Mouse (Mus musculus) liver, adult 2 months (tissue): ENCODE data around the gene Zdhhc20. TPM values are rescaled to one million over a fixed set of nuclear protein-coding genes. Genes with fewer than 3 reads are reported as not detected.

Source experiments
- DNase-seq: peaks from one replicate; pipeline ENCODE4 v3.0.0-alpha.2; 2011; ENCODE audit warnings: low read depth, low spot score; ENCODE audit errors: extremely low read depth
- H3K27ac ChIP-seq: fragments of 200-500 bp; replicated peaks from 2 replicates; pipeline ENCODE4 v1.5.1; 2012; ENCODE audit warnings: low read depth, mild to moderate bottlenecking, control low read depth, inconsistent platforms, low read length; ENCODE audit not compliant: insufficient read depth
- H3K27me3 ChIP-seq: fragments of 200-500 bp; 2 replicates; pipeline ENCODE4 v1.6.1; 2012; ENCODE audit warnings: mild to moderate bottlenecking, moderate library complexity, low read length, inconsistent platforms; ENCODE audit not compliant: control insufficient read depth, insufficient read depth
- H3K36me3 ChIP-seq: fragments of 200-500 bp; 2 replicates; pipeline ENCODE4 v1.6.1; 2012; ENCODE audit warnings: low read length, inconsistent platforms; ENCODE audit not compliant: control insufficient read depth, insufficient read depth
- H3K4me1 ChIP-seq: fragments of 200-500 bp; 2 replicates; pipeline ENCODE4 v1.6.1; 2011; ENCODE audit warnings: low read length; ENCODE audit not compliant: control insufficient read depth, insufficient read depth
- H3K4me3 ChIP-seq: fragments of 200-500 bp; 2 replicates; pipeline ENCODE4 v1.5.1; 2011; ENCODE audit warnings: low read depth, mild to moderate bottlenecking, control low read depth, low read length, moderate library complexity; ENCODE audit not compliant: insufficient read depth
- H3K79me2 ChIP-seq: fragments of 200-500 bp; 2 replicates; pipeline ENCODE4 v1.6.1; 2012; ENCODE audit warnings: inconsistent platforms, mild to moderate bottlenecking, low read length, moderate library complexity; ENCODE audit not compliant: control insufficient read depth, insufficient read depth
- H3K9ac ChIP-seq: fragments of 200-500 bp; 2 replicates; pipeline ENCODE4 v1.6.1; 2012; ENCODE audit warnings: low read depth, mild to moderate bottlenecking, control low read depth, inconsistent platforms, low read length
- CTCF ChIP-seq: fragments of 200-500 bp; IDR thresholded peaks from 2 replicates; pipeline ENCODE4 v1.5.1; 2011; ENCODE audit warnings: low read depth, low read length, control low read depth
- POLR2A ChIP-seq: fragments of 200-500 bp; IDR thresholded peaks from 2 replicates; pipeline ENCODE4 v1.6.1; 2011; ENCODE audit warnings: low read length, control low read depth; ENCODE audit not compliant: insufficient read depth; ENCODE audit errors: extremely low read depth
- WGBS: fragments of 180-500 bp; shearing (Covaris S2); methylation state at CpG from one replicate; pipeline ENCODE4 v1.1.7; 2018; 5-methylcytosine and 5-hydroxymethylcytosine counted together
- polyA plus RNA-seq: library from polyadenylated mRNA; depleted of rRNA; stranded (reverse); fragments of >200 nt; gene quantifications from 2 replicates; pipeline ENCODE4 v1.2.3, GENCODE M21; 2012
- total RNA-seq: library from RNA; depleted of rRNA; stranded (reverse); fragments of >200 nt; gene quantifications from 2 replicates; pipeline ENCODE4 v1.2.3, GENCODE M21; 2014

Gene Zdhhc20
- total and polyA plus RNA-seq, 2 experiments, result 2.3 to 9.1 TPM

DNA sequence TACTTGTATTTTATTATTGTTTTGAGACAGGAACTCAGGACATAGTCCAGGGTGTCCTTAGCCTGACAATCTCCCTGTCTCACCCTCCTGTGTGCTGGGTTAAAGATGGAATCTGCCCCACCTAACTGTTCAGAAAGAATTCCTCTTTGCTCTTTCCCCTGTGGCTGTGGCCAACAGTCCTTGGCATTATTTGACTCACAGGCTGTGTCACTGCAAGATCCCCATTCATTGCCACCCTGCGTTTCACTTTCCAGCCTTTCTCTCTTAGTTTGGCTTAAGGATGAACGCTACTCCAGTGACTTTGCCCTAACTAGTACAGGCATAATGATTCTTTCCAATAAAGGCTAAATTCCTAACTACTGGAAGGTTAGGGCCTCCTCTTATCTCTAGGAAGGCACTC is 4.3 kb upstream of the Zdhhc20 start:
- DNase-seq, result no peak
- H3K27me3 ChIP-seq, result no peaks in the 10 kb centered on the region
- 84% methylated on average over 2 of the region's 2 CpGs for WGBS
- H3K27ac ChIP-seq, result no peak overlapping the region
- no peaks in the 10 kb centered on the region for H3K36me3 ChIP-seq
- H3K9ac ChIP-seq, result no peak overlapping the region
- no peaks in the 10 kb centered on the region for H3K4me1 ChIP-seq
- no peaks in the 10 kb centered on the region for H3K79me2 ChIP-seq
- H3K4me3 ChIP-seq, result no peak overlapping the region
- TF ChIP-seq CTCF, result no peak
- no peak for TF ChIP-seq POLR2A

DNA sequence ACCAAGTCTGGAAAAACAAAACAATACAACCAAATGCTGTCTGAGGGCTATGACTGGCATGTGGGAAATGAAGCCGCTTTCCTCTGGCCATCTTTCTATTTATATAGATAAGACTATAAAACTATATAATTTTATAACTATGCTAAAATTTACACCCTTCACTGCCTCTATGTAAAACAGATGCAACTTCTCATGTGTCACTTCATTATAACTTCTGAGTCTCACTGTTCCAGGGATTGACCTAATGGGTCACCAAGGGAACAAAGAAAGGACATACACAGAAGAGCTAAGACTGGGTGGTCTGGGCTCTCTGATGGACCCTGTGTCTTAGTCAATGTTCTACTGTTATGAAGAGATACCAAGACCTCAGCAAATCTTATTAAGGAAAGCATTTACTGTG is 2.9 kb upstream of the Zdhhc20 start:
- Histone ChIP-seq H3K79me2 (peaks cover 2% of the 10 kb centered on the region; the same call in 1 of the 2 replicates), H3K9ac (no peak overlapping the region), H3K4me1 (no peaks in the 10 kb centered on the region), H3K27me3 (no peaks in the 10 kb centered on the region), H3K27ac (no peak overlapping the region), H3K36me3 (no peaks in the 10 kb centered on the region), H3K4me3 (no peak overlapping the region)
- WGBS, result 100% methylated on average over 1 of the region's 1 CpGs
- TF ChIP-seq POLR2A (no peak), CTCF (no peak)
- DNase-seq, result no peak

DNA sequence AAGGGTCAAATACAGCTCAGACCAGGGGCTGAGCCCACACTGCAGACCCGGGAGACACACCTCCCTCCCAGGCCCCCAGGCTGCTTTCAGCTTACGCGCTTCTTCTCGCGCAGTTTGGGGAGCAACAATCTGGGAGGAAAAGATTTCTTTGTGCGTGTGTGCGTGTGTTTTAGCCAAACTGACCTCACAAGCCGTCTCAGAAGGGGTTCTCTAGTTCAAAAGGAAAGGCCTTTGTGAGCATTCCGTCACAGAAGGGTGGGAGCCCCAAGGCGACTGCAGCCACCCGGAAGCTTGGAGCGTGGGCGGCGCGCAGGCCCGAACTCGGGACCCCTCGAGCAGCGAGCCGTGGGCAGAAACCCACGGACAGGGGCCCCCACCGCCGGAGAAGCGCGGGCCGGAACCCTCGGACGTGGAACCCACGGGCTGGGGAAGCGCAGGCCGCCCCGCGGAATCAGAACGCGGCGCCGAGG is 500 bp downstream of the Zdhhc20 start:
- TF ChIP-seq CTCF, result no peak
- no peak for TF ChIP-seq POLR2A

GRCm38 (mm10) chr14:57887171-57887570 is 2.9 kb downstream of the Zdhhc20 start:
- TF ChIP-seq POLR2A (no peak), CTCF (no peak)
- WGBS, result 40% methylated on average over 8 of the region's 8 CpGs
- Histone ChIP-seq H3K4me1 (peaks cover 5% of the 10 kb centered on the region; the same call in 1 of the 2 replicates), H3K4me3 (no peak overlapping the region), H3K36me3 (no peaks in the 10 kb centered on the region), H3K79me2 (peaks cover 8% of the 10 kb centered on the region; the same call in 1 of the 2 replicates), H3K27ac (0 out of 2 replicates have a peak overlapping the region, but pooled peaks have one; percentile 1), H3K9ac (no peak overlapping the region), H3K27me3 (no peaks in the 10 kb centered on the region)
- DNase-seq, result peak; percentile 29

More for the DNA sequence above, 500 bp downstream of the Zdhhc20 start:
- WGBS, result under 1% methylated on average over 37 of the region's 37 CpGs
- no peak for DNase-seq
- Histone ChIP-seq H3K79me2 (peaks cover 3% of the 10 kb centered on the region; the same call in 1 of the 2 replicates), H3K27me3 (no peaks in the 10 kb centered on the region), H3K36me3 (no peaks in the 10 kb centered on the region), H3K4me3 (peak overlapping the region; percentile 84), H3K4me1 (no peaks in the 10 kb centered on the region), H3K27ac (peak overlapping the region; percentile 20), H3K9ac (peak overlapping the region; percentile 80)

DNA sequence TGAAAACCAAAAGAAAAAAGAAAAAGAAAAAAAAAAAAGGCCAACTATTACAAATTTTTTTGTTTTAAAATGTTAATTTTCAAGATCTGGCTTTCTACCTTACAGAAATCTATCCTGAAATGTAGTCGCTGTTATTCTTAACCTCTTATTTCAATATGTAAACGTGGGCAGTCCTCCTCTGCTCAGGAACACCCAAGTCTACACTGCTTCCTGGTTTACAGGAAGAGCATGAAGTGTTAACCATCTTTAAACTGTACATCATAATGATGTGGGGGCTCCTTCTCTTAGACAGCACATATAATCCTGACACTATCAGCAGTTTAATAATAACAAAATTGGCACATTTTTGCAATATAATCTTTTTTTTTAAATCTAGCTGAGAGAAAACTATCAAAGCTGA is 4.0 kb downstream of the Zdhhc20 start:
- no peak for TF ChIP-seq CTCF
- TF ChIP-seq POLR2A, result no peak
- Histone ChIP-seq H3K9ac (no peak overlapping the region), H3K79me2 (peaks cover 8% of the 10 kb centered on the region; the same call in 1 of the 2 replicates), H3K36me3 (no peaks in the 10 kb centered on the region), H3K27ac (no peak overlapping the region), H3K4me1 (peaks cover 5% of the 10 kb centered on the region; the same call in 1 of the 2 replicates), H3K4me3 (no peak overlapping the region), H3K27me3 (no peaks in the 10 kb centered on the region)
- 77% methylated on average over 2 of the region's 2 CpGs for WGBS
- DNase-seq, result no peak

DNA sequence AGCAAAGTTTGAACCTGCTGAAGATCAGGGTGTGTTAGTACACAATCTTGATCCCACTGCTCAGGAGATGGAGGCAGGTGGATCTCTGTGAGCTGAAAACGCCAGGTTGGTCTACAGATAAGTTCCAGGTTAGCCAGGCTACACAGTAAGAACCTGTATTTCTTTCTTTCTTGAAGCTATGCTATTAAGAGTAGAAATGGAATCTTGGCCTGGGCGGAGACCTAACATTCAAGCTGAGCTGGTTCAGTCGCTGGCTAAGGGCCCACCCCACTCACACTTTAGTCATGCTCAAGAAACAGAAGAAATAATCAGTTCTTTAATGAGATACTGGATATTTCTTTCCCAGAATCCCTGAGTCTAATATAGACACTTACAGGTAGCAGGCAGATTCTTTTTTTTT is 6.7 kb downstream of the Zdhhc20 start:
- no peaks in the 10 kb centered on the region for H3K36me3 ChIP-seq
- no peak for DNase-seq
- H3K9ac ChIP-seq, result no peak overlapping the region
- H3K27me3 ChIP-seq, result no peaks in the 10 kb centered on the region
- 93% methylated on average over 3 of the region's 3 CpGs for WGBS
- H3K27ac ChIP-seq, result no peak overlapping the region
- H3K4me1 ChIP-seq, result peaks cover 5% of the 10 kb centered on the region; the same call in 1 of the 2 replicates
- TF ChIP-seq CTCF (no peak), POLR2A (no peak)
- no peak overlapping the region for H3K4me3 ChIP-seq
- peaks cover 11% of the 10 kb centered on the region; the same call in 1 of the 2 replicates for H3K79me2 ChIP-seq
